Mouse (Mus musculus): Measurements from ENCODE around the gene Arhgap11a.

The Arhgap11a gene

GRCm38 (mm10) chr2:113848245-113849121 lies at the start of gene Arhgap11a:
TSS of gene Arhgap11a (minus strand) at chr2:113848661.
- peak; percentile 92 for DNase-seq

GRCm38 (mm10) chr2:113893385-113894122 lies 45.1 kb upstream of the Arhgap11a start:
- DNase-seq, result no peak

GRCm38 (mm10) chr2:113887166-113887565 lies 38.7 kb upstream of the Arhgap11a start:
- DNase-seq, result no peak

GRCm38 (mm10) chr2:113886061-113886460 lies 37.6 kb upstream of the Arhgap11a start:
- no peak for DNase-seq

- no peak for DNase-seq
Observed at GRCm38 (mm10) chr2:113870115-113870514, 21.7 kb upstream of the Arhgap11a start.

GRCm38 (mm10) chr2:113868404-113868803 lies 19.9 kb upstream of the Arhgap11a start:
- no peak for DNase-seq

GRCm38 (mm10) chr2:113866155-113866554 lies 17.7 kb upstream of the Arhgap11a start:
- no peak for DNase-seq

GRCm38 (mm10) chr2:113849141-113849540 lies 680 bp upstream of the Arhgap11a start:
- no peak for DNase-seq

GRCm38 (mm10) chr2:113847678-113848244 lies 700 bp downstream of the Arhgap11a start:
- DNase-seq, result no peak

GRCm38 (mm10) chr2:113845081-113845480 lies 3.4 kb downstream of the Arhgap11a start:
- no peak for DNase-seq

GRCm38 (mm10) chr2:113841656-113842437 lies 6.6 kb downstream of the Arhgap11a start:
- no peak for DNase-seq

- no peak for DNase-seq
Observed at GRCm38 (mm10) chr2:113839488-113839887, 9.0 kb downstream of the Arhgap11a start.

- no peak for DNase-seq
Observed at GRCm38 (mm10) chr2:113835219-113835618, 13.2 kb downstream of the Arhgap11a start.

GRCm38 (mm10) chr2:113828943-113829882 lies 19.2 kb downstream of the Arhgap11a start, which contains the start of gene Scg5:
TSS of gene Scg5 (minus strand) at chr2:113829121.
- peak; percentile 29 for DNase-seq

GRCm38 (mm10) chr2:113828086-113828942 lies 20.1 kb downstream of the Arhgap11a start:
- no peak for DNase-seq

- DNase-seq, result peak; percentile 21
Observed at GRCm38 (mm10) chr2:113823909-113824308, 24.6 kb downstream of the Arhgap11a start.

- DNase-seq, result no peak
Observed at GRCm38 (mm10) chr2:113822367-113822766, 26.1 kb downstream of the Arhgap11a start.

- DNase-seq, result no peak
Observed at GRCm38 (mm10) chr2:113821176-113821734, 27.2 kb downstream of the Arhgap11a start.

GRCm38 (mm10) chr2:113820117-113820516 lies 28.3 kb downstream of the Arhgap11a start:
- no peak for DNase-seq
